Mouse (Mus musculus) midbrain, postnatal 0 days (tissue): ENCODE measurements around the gene Zfp286. TPM values are rescaled to one million over a fixed set of nuclear protein-coding genes. Genes with fewer than 3 reads are reported as not detected.

ENCODE experiments used
- ATAC-seq: fragments of 200-750 bp; cut with Nextera tagmentation; 2 replicates; pipeline ENCODE4 v1.8.0; 2017; ENCODE audit warnings: moderate number of reproducible peaks, mild to moderate bottlenecking, moderate TSS enrichment, moderate library complexity; ENCODE audit not compliant: low FRiP score
- DNase-seq: peaks from one replicate; pipeline ENCODE4 v3.0.0-alpha.2; 2015; ENCODE audit warnings: low spot score
- H3K27ac ChIP-seq: fragments of 300-500 bp; sonication (generic); 2 replicates; pipeline ENCODE4 v1.5.1; 2014; ENCODE audit warnings: low read depth, mild to moderate bottlenecking, low read length, mixed read lengths
- H3K27me3 ChIP-seq: fragments of 300-500 bp; sonication (generic); 2 replicates; pipeline ENCODE4 v1.6.1; 2014; ENCODE audit warnings: low read length, control low read depth, mixed read lengths; ENCODE audit not compliant: insufficient read depth
- H3K36me3 ChIP-seq: fragments of 300-500 bp; sonication (generic); 2 replicates; pipeline ENCODE4 v1.6.1; 2014; ENCODE audit warnings: low read length, control low read depth, mixed read lengths; ENCODE audit not compliant: insufficient read depth
- H3K4me1 ChIP-seq: fragments of 300-500 bp; sonication (generic); 2 replicates; pipeline ENCODE4 v1.6.1; 2014; ENCODE audit warnings: mild to moderate bottlenecking, control low read depth, antibody characterized with exemption, low read length, mixed read lengths; ENCODE audit not compliant: insufficient read depth
- H3K4me2 ChIP-seq: fragments of 300-500 bp; sonication (generic); 2 replicates; pipeline ENCODE4 v1.6.1; 2014; ENCODE audit warnings: low read depth, mild to moderate bottlenecking, low read length, mixed read lengths; ENCODE audit not compliant: poor library complexity, severe bottlenecking
- H3K4me3 ChIP-seq: fragments of 300-500 bp; sonication (generic); 2 replicates; pipeline ENCODE4 v1.5.1; 2014; ENCODE audit warnings: low read depth, mild to moderate bottlenecking, low read length, moderate library complexity
- H3K9ac ChIP-seq: fragments of 300-500 bp; sonication (generic); replicated peaks from 2 replicates; pipeline ENCODE4 v1.6.1; 2014; ENCODE audit warnings: mild to moderate bottlenecking, low read length, moderate library complexity, mixed read lengths; ENCODE audit not compliant: poor library complexity, severe bottlenecking
- H3K9me3 ChIP-seq: fragments of 300-500 bp; sonication (generic); 2 replicates; pipeline ENCODE4 v1.6.1; 2016; ENCODE audit warnings: low read length, control low read depth
- CTCF ChIP-seq: IDR thresholded peaks from 2 replicates; pipeline ENCODE4 v1.5.1; 2016; ENCODE audit warnings: antibody characterized with exemption, mild to moderate bottlenecking
- WGBS: fragments of 180-500 bp; shearing (Covaris S2); extraction: QIAGEN DNeasy Blood & Tissue Kit; methylation state at CpG from one replicate; pipeline ENCODE4 v1.1.7; 2014; 5-methylcytosine and 5-hydroxymethylcytosine counted together
- polyA plus RNA-seq: library from polyadenylated mRNA; unstranded; fragments of >200 nt; fragmentation: Nextera tagmentation; extraction: Ambion mirVana; gene quantifications from 2 replicates; pipeline ENCODE4 v1.2.1, GENCODE M21; 2015
- total RNA-seq: library from RNA; depleted of rRNA; stranded (reverse); fragments of >200 nt; gene quantifications from 2 replicates; pipeline ENCODE4 v1.2.3, GENCODE M21; 2014

Gene Zfp286
- total and polyA plus RNA-seq, 2 experiments from 2014 or later: 16.9 to 25.0 TPM

GRCm38 (mm10) chr11:62742261-62742957 lies 46.9 kb downstream of the Zfp286 start:
- DNase-seq: no peak
- no peak for TF ChIP-seq CTCF
- H3K36me3 ChIP-seq: no peaks in the 10 kb centered on the region
- H3K27me3 ChIP-seq: no peaks in the 10 kb centered on the region
- H3K27ac ChIP-seq: no peak overlapping the region
- H3K4me3 ChIP-seq: no peak overlapping the region
- no peak overlapping the region for H3K9ac ChIP-seq
- 81% methylated on average over 10 of the region's 10 CpGs for WGBS
- H3K9me3 ChIP-seq: no peaks in the 10 kb centered on the region
- H3K4me2 ChIP-seq: no peak overlapping the region
- no peak for ATAC-seq
- H3K4me1 ChIP-seq: no peaks in the 10 kb centered on the region

GRCm38 (mm10) chr11:62741186-62741585 lies 48.1 kb downstream of the Zfp286 start:
- H3K4me1 ChIP-seq: no peaks in the 10 kb centered on the region
- H3K4me2 ChIP-seq: no peak overlapping the region
- no peak overlapping the region for H3K4me3 ChIP-seq
- H3K9me3 ChIP-seq: no peaks in the 10 kb centered on the region
- H3K27ac ChIP-seq: no peak overlapping the region
- H3K36me3 ChIP-seq: no peaks in the 10 kb centered on the region
- H3K27me3 ChIP-seq: no peaks in the 10 kb centered on the region
- 92% methylated on average over 2 of the region's 2 CpGs for WGBS
- ATAC-seq (no peak), DNase-seq (no peak)
- no peak overlapping the region for H3K9ac ChIP-seq
- TF ChIP-seq CTCF: no peak

GRCm38 (mm10) chr11:62732665-62733064 lies 56.6 kb downstream of the Zfp286 start:
- Histone ChIP-seq H3K4me3 (no peak overlapping the region), H3K4me1 (peaks cover 8% of the 10 kb centered on the region; the same call in 1 of the 2 replicates), H3K27me3 (no peaks in the 10 kb centered on the region), H3K36me3 (peaks cover 3% of the 10 kb centered on the region), H3K27ac (no peak overlapping the region), H3K4me2 (no peak overlapping the region), H3K9ac (no peak overlapping the region), H3K9me3 (no peaks in the 10 kb centered on the region)
- 94% methylated on average over 3 of the region's 3 CpGs for WGBS
- DNase-seq (no peak), ATAC-seq (no peak)
- no peak for TF ChIP-seq CTCF

- no peaks in the 10 kb centered on the region for H3K9me3 ChIP-seq
- peaks cover 7% of the 10 kb centered on the region for H3K36me3 ChIP-seq
- H3K4me1 ChIP-seq: peaks cover 8% of the 10 kb centered on the region; the same call in 1 of the 2 replicates
- peak overlapping the region; percentile 93 for H3K4me3 ChIP-seq
- ATAC-seq (no peak), DNase-seq (no peak)
- H3K27ac ChIP-seq: peak overlapping the region; percentile 95
- no peak for TF ChIP-seq CTCF
- H3K9ac ChIP-seq: no peak overlapping the region
- no peaks in the 10 kb centered on the region for H3K27me3 ChIP-seq
- peak overlapping the region; percentile 72 for H3K4me2 ChIP-seq
- 3% methylated on average over 5 of the region's 5 CpGs for WGBS
Measured at GRCm38 (mm10) chr11:62732022-62732387, 57.3 kb downstream of the Zfp286 start.

GRCm38 (mm10) chr11:62731311-62732021 lies 57.8 kb downstream of the Zfp286 start, which contains the start of gene Zfp287:
TSS of gene Zfp287 (minus strand) at chr11:62731905.
- under 1% methylated on average over 48 of the region's 48 CpGs for WGBS
- peak within 1 kb of the TSS; percentile 93 for H3K4me3 ChIP-seq
- peak within 1 kb of the TSS; percentile 72 for H3K4me2 ChIP-seq
- H3K9me3 ChIP-seq: no peaks in the 10 kb centered on the region
- peak within 1 kb of the TSS; percentile 92 for H3K9ac ChIP-seq
- peaks cover 8% of the 10 kb centered on the region; the same call in 1 of the 2 replicates for H3K4me1 ChIP-seq
- no peak for TF ChIP-seq CTCF
- DNase-seq (peak; percentile 97), ATAC-seq (peak; percentile 97)
- peak within 1 kb of the TSS; percentile 95 for H3K27ac ChIP-seq
- no peaks in the 10 kb centered on the region for H3K27me3 ChIP-seq
- H3K36me3 ChIP-seq: peaks cover 7% of the 10 kb centered on the region

GRCm38 (mm10) chr11:62728276-62728675 lies 61.0 kb downstream of the Zfp286 start:
- TF ChIP-seq CTCF: no peak
- Histone ChIP-seq H3K4me3 (no peak overlapping the region), H3K27ac (no peak overlapping the region), H3K4me2 (no peak overlapping the region), H3K27me3 (no peaks in the 10 kb centered on the region), H3K4me1 (peaks cover 8% of the 10 kb centered on the region; the same call in 1 of the 2 replicates), H3K9ac (no peak overlapping the region), H3K9me3 (no peaks in the 10 kb centered on the region), H3K36me3 (peaks cover 31% of the 10 kb centered on the region)
- WGBS: 95% methylated on average over 8 of the region's 8 CpGs
- ATAC-seq (no peak), DNase-seq (no peak)
